Mouse (Mus musculus): ENCODE data around the gene Cntnap1. TPM values are rescaled to one million over a fixed set of nuclear protein-coding genes. Genes with fewer than 3 reads are reported as not detected.

The Cntnap1 gene
- polyA plus RNA-seq, 1 experiment from 2014 or later = 2.0 TPM

GRCm38 (mm10) chr11:101200986-101201385, 30.7 kb downstream of the Cntnap1 start:
- H3K4me1 ChIP-seq = no peaks in the 10 kb centered on the region
- no peak overlapping the region for H3K4me2 ChIP-seq (replicated peaks)
- H3K9me3 ChIP-seq (replicated peaks) = no peaks in the 10 kb centered on the region
- no peak overlapping the region for H3K9ac ChIP-seq
- H3K27me3 ChIP-seq = no peaks in the 10 kb centered on the region
- no peak overlapping the region for H3K4me3 ChIP-seq (replicated peaks)
- ATAC-seq (ENCODE audit: insufficient number of reproducible peaks, low FRiP score, low TSS enrichment, low read depth) = no peak
- H3K36me3 ChIP-seq = peaks cover 72% of the 10 kb centered on the region
- H3K27ac ChIP-seq (replicated peaks) = no peak overlapping the region
- 28% methylated on average over 7 of the region's 7 CpGs for WGBS

- ATAC-seq (ENCODE audit: insufficient number of reproducible peaks, low FRiP score, low TSS enrichment, low read depth) = 0 out of 2 replicates have a peak, but pooled peaks have one; percentile 34
- H3K9ac ChIP-seq = no peak overlapping the region
- H3K9me3 ChIP-seq (replicated peaks) = no peaks in the 10 kb centered on the region
- WGBS = 35% methylated on average over 3 of the region's 3 CpGs
- H3K4me1 ChIP-seq = no peaks in the 10 kb centered on the region
- no peak overlapping the region for H3K4me2 ChIP-seq (replicated peaks)
- no peak overlapping the region for H3K4me3 ChIP-seq (replicated peaks)
- H3K36me3 ChIP-seq = peaks cover 76% of the 10 kb centered on the region
- no peaks in the 10 kb centered on the region for H3K27me3 ChIP-seq
- 0 out of 2 replicates have a peak overlapping the region, but pooled peaks have one; percentile 44 for H3K27ac ChIP-seq (replicated peaks)
These were observed 41.6 kb downstream of the Cntnap1 start for GRCm38 (mm10) chr11:101211970-101212369.

- H3K4me2 ChIP-seq (replicated peaks) = no peak overlapping the region
- no peaks in the 10 kb centered on the region for H3K9me3 ChIP-seq (replicated peaks)
- no peak for ATAC-seq (ENCODE audit: insufficient number of reproducible peaks, low FRiP score, low TSS enrichment, low read depth)
- H3K4me1 ChIP-seq = no peaks in the 10 kb centered on the region
- H3K36me3 ChIP-seq = peaks cover 52% of the 10 kb centered on the region
- WGBS = 87% methylated on average over 5 of the region's 5 CpGs
- no peak overlapping the region for H3K9ac ChIP-seq
- no peak overlapping the region for H3K4me3 ChIP-seq (replicated peaks)
- no peak overlapping the region for H3K27ac ChIP-seq (replicated peaks)
- no peaks in the 10 kb centered on the region for H3K27me3 ChIP-seq
These were observed 46.6 kb downstream of the Cntnap1 start for GRCm38 (mm10) chr11:101216936-101217335.

GRCm38 (mm10) chr11:101218436-101219055, 48.2 kb downstream of the Cntnap1 start:
- H3K9me3 ChIP-seq (replicated peaks) = no peaks in the 10 kb centered on the region
- no peak overlapping the region for H3K4me2 ChIP-seq (replicated peaks)
- H3K27me3 ChIP-seq = no peaks in the 10 kb centered on the region
- no peak overlapping the region for H3K4me3 ChIP-seq (replicated peaks)
- WGBS = 77% methylated on average over 10 of the region's 10 CpGs
- H3K27ac ChIP-seq (replicated peaks) = no peak overlapping the region
- peaks cover 41% of the 10 kb centered on the region for H3K36me3 ChIP-seq
- no peaks in the 10 kb centered on the region for H3K4me1 ChIP-seq
- no peak overlapping the region for H3K9ac ChIP-seq
- ATAC-seq (ENCODE audit: insufficient number of reproducible peaks, low FRiP score, low TSS enrichment, low read depth) = no peak

GRCm38 (mm10) chr11:101220853-101221252, 50.5 kb downstream of the Cntnap1 start:
- no peak for ATAC-seq (ENCODE audit: insufficient number of reproducible peaks, low FRiP score, low TSS enrichment, low read depth)
- no peak overlapping the region for H3K4me2 ChIP-seq (replicated peaks)
- H3K4me1 ChIP-seq = peaks cover 6% of the 10 kb centered on the region
- H3K36me3 ChIP-seq = peaks cover 20% of the 10 kb centered on the region
- no peaks in the 10 kb centered on the region for H3K27me3 ChIP-seq
- H3K9ac ChIP-seq = no peak overlapping the region
- no peaks in the 10 kb centered on the region for H3K9me3 ChIP-seq (replicated peaks)
- no peak overlapping the region for H3K27ac ChIP-seq (replicated peaks)
- no peak overlapping the region for H3K4me3 ChIP-seq (replicated peaks)
- 50% methylated on average over 2 of the region's 2 CpGs for WGBS

GRCm38 (mm10) chr11:101221306-101221986, 51.1 kb downstream of the Cntnap1 start:
- no peak overlapping the region for H3K27ac ChIP-seq (replicated peaks)
- 79% methylated on average over 8 of the region's 8 CpGs for WGBS
- peaks cover 6% of the 10 kb centered on the region for H3K4me1 ChIP-seq

GRCm38 (mm10) chr11:101224337-101224736, 54.0 kb downstream of the Cntnap1 start:
- Histone ChIP-seq H3K9ac (no peak overlapping the region), H3K4me3 (replicated peaks) (no peak overlapping the region), H3K4me1 (peaks cover 9% of the 10 kb centered on the region), H3K27me3 (no peaks in the 10 kb centered on the region), H3K4me2 (replicated peaks) (no peak overlapping the region), H3K9me3 (replicated peaks) (no peaks in the 10 kb centered on the region), H3K36me3 (no peaks in the 10 kb centered on the region), H3K27ac (replicated peaks) (no peak overlapping the region)
- 81% methylated on average over 3 of the region's 3 CpGs for WGBS
- ATAC-seq (ENCODE audit: insufficient number of reproducible peaks, low FRiP score, low TSS enrichment, low read depth) = no peak

More at GRCm38 (mm10) chr11:101221306-101221986, 51.1 kb downstream of the Cntnap1 start:
- H3K9me3 ChIP-seq (replicated peaks) = no peaks in the 10 kb centered on the region
- peaks cover 14% of the 10 kb centered on the region for H3K36me3 ChIP-seq
- H3K27me3 ChIP-seq = no peaks in the 10 kb centered on the region
- H3K4me3 ChIP-seq (replicated peaks) = no peak overlapping the region
- no peak overlapping the region for H3K9ac ChIP-seq
- no peak overlapping the region for H3K4me2 ChIP-seq (replicated peaks)
- no peak for ATAC-seq (ENCODE audit: insufficient number of reproducible peaks, low FRiP score, low TSS enrichment, low read depth)

- Histone ChIP-seq H3K4me1 (peaks cover 21% of the 10 kb centered on the region), H3K4me2 (replicated peaks) (peak overlapping the region; percentile 79), H3K9me3 (replicated peaks) (no peaks in the 10 kb centered on the region), H3K27ac (replicated peaks) (peak overlapping the region; percentile 74), H3K36me3 (no peaks in the 10 kb centered on the region), H3K4me3 (replicated peaks) (peak overlapping the region; percentile 81), H3K27me3 (no peaks in the 10 kb centered on the region), H3K9ac (peak overlapping the region; percentile 69)
- WGBS = 15% methylated on average over 25 of the region's 25 CpGs
- ATAC-seq (ENCODE audit: insufficient number of reproducible peaks, low FRiP score, low TSS enrichment, low read depth) = no peak
These were observed 55.2 kb downstream of the Cntnap1 start for GRCm38 (mm10) chr11:101225331-101226064.

- Histone ChIP-seq H3K9ac (peak within 1 kb of the TSS; percentile 69), H3K4me3 (replicated peaks) (peak within 1 kb of the TSS; percentile 81), H3K9me3 (replicated peaks) (no peaks in the 10 kb centered on the region), H3K36me3 (no peaks in the 10 kb centered on the region), H3K4me2 (replicated peaks) (peak within 1 kb of the TSS; percentile 79), H3K27ac (replicated peaks) (peak within 1 kb of the TSS; percentile 74), H3K27me3 (no peaks in the 10 kb centered on the region), H3K4me1 (peaks cover 28% of the 10 kb centered on the region)
- 1% methylated on average over 56 of the region's 56 CpGs for WGBS
- ATAC-seq (ENCODE audit: insufficient number of reproducible peaks, low FRiP score, low TSS enrichment, low read depth) = peak; percentile 91
These were observed 55.9 kb downstream of the Cntnap1 start, which contains the start of gene Ezh1 for GRCm38 (mm10) chr11:101226065-101226701. Gene Ezh1, minus strand, starts transcription at chr11:101226463.

GRCm38 (mm10) chr11:101229361-101229900, 59.1 kb downstream of the Cntnap1 start:
- peak overlapping the region; percentile 38; the same call in 1 of the 2 replicates for H3K4me2 ChIP-seq (replicated peaks)
- H3K27me3 ChIP-seq = no peaks in the 10 kb centered on the region
- peak overlapping the region; percentile 92 for H3K27ac ChIP-seq (replicated peaks)
- H3K4me3 ChIP-seq (replicated peaks) = no peak overlapping the region
- H3K9ac ChIP-seq = no peak overlapping the region
- peaks cover 41% of the 10 kb centered on the region for H3K4me1 ChIP-seq
- WGBS = 22% methylated on average over 8 of the region's 8 CpGs
- H3K9me3 ChIP-seq (replicated peaks) = no peaks in the 10 kb centered on the region
- ATAC-seq (ENCODE audit: insufficient number of reproducible peaks, low FRiP score, low TSS enrichment, low read depth) = no peak
- H3K36me3 ChIP-seq = no peaks in the 10 kb centered on the region
